Mouse (Mus musculus) lung, postnatal 25 days (tissue): Measurements from ENCODE around the gene Hdac11.

Experiments used
- DNase-seq: peaks from one replicate; pipeline ENCODE4 v3.0.0; 2022; ENCODE audit warnings: low spot score

Gene Hdac11

GRCm38 (mm10) chr6:91171396-91171895 lies 15.0 kb downstream of the Hdac11 start:
- no peak for DNase-seq

- no peak for DNase-seq
Observed at GRCm38 (mm10) chr6:91172381-91172780, 15.9 kb downstream of the Hdac11 start.

GRCm38 (mm10) chr6:91173221-91173880 lies 16.9 kb downstream of the Hdac11 start:
- peak; percentile 63 for DNase-seq

- no peak for DNase-seq
Observed at GRCm38 (mm10) chr6:91174211-91174610, 17.7 kb downstream of the Hdac11 start.

- no peak for DNase-seq
Observed at GRCm38 (mm10) chr6:91180767-91181171, 24.3 kb downstream of the Hdac11 start.

- DNase-seq = peak; percentile 80
Observed at GRCm38 (mm10) chr6:91181320-91181719, 24.9 kb downstream of the Hdac11 start.

- no peak for DNase-seq
Observed at GRCm38 (mm10) chr6:91182075-91182490, 25.6 kb downstream of the Hdac11 start.

GRCm38 (mm10) chr6:91183041-91183440 lies 26.6 kb downstream of the Hdac11 start:
- no peak for DNase-seq

- DNase-seq = peak; percentile 15
Observed at GRCm38 (mm10) chr6:91183980-91184379, 27.5 kb downstream of the Hdac11 start.

- no peak for DNase-seq
Observed at GRCm38 (mm10) chr6:91184776-91185175, 28.3 kb downstream of the Hdac11 start.

- no peak for DNase-seq
Observed at GRCm38 (mm10) chr6:91185502-91185901, 29.0 kb downstream of the Hdac11 start.

- peak; percentile 33 for DNase-seq
Observed at GRCm38 (mm10) chr6:91186161-91186931, 29.9 kb downstream of the Hdac11 start.

- no peak for DNase-seq
Observed at GRCm38 (mm10) chr6:91186934-91187333, 30.5 kb downstream of the Hdac11 start.

GRCm38 (mm10) chr6:91187871-91188270 lies 31.4 kb downstream of the Hdac11 start:
- no peak for DNase-seq

GRCm38 (mm10) chr6:91189971-91190370 lies 33.5 kb downstream of the Hdac11 start:
- DNase-seq = no peak

- DNase-seq = no peak
Observed at GRCm38 (mm10) chr6:91191465-91191864, 35.0 kb downstream of the Hdac11 start.

- no peak for DNase-seq
Observed at GRCm38 (mm10) chr6:91192421-91192820, 36.0 kb downstream of the Hdac11 start.

GRCm38 (mm10) chr6:91192851-91193545 lies 36.5 kb downstream of the Hdac11 start:
- no peak for DNase-seq

- DNase-seq = no peak
Observed at GRCm38 (mm10) chr6:91198456-91198855, 42.0 kb downstream of the Hdac11 start.

- DNase-seq = no peak
Observed at GRCm38 (mm10) chr6:91200429-91201188, 44.1 kb downstream of the Hdac11 start.

- peak; percentile 24 for DNase-seq
Observed at GRCm38 (mm10) chr6:91201881-91202341, 45.4 kb downstream of the Hdac11 start.

GRCm38 (mm10) chr6:91202571-91202970 lies 46.1 kb downstream of the Hdac11 start:
- DNase-seq = no peak
